Mouse (Mus musculus) naive thymus-derived CD4-positive, alpha-beta T cell, adult 2 months (primary cell): ENCODE results near the gene Nop9.

Experiments used
- DNase-seq: peaks from one replicate; pipeline ENCODE4 v3.0.0-alpha.2; 2011; ENCODE audit warnings: low read depth

Gene Nop9

DNA sequence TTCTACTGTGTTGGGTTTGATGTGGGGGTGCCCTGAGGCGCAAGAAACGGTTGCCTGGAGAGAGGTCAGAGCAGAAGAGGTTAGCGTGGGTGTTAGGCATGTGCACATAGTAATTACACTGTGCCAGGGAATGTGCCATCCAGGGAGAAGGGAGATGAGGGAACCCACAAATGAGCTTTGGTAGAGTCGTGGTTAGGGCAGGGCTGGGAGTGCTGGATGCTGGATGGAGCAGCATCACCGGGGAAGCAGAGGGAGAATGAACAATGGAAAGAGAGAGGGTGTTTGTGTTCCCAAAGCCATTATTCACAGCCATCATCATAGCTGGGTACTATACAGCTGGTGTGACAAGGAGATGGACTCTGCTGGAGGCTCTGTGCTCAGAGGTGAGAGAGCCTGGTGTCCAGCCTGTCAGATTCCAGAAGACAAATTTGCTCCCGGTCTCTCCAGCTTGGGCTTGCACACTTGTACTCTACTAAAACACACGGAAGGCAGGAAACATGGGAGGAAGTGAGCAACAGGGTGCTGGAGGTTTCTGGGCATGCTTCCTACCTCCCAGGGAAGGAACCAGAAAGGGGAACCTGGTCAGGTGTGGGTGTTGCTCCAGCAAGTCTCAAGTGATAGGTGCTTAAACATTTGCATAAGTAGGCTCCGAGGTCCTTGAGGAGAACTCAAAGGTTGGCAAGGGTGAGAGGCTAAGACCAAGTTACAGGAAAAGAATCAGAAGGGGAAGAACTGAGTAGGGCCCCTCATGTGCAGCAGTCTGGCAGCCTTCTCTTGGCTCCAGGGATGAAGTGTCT is 17.4 kb upstream of the Nop9 start:
- no peak for DNase-seq

GRCm38 (mm10) chr14:55730116-55730515 is 15.4 kb upstream of the Nop9 start:
- no peak for DNase-seq

- DNase-seq = no peak
These were observed 14.9 kb upstream of the Nop9 start for GRCm38 (mm10) chr14:55730531-55731032.

DNA sequence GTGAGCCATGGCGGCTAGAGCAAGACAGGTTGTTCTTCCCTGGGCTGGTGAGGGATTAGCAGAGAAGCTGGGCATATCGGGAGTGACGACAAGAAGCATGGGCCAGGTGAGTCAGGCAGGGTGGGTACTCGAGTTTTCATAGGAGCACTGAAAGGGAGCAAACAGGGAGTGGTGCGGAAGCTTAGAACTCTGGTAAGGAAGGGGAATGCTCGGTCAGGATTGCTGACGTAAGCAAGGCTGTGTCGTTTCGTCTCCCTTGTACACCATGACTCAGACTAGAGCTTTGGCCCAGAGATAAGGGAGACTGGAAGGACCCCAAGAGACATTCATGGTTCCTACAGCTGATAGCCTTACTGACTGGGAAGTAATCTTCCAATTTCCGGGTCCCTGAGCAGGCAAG is 11.6 kb upstream of the Nop9 start:
- no peak for DNase-seq

DNA sequence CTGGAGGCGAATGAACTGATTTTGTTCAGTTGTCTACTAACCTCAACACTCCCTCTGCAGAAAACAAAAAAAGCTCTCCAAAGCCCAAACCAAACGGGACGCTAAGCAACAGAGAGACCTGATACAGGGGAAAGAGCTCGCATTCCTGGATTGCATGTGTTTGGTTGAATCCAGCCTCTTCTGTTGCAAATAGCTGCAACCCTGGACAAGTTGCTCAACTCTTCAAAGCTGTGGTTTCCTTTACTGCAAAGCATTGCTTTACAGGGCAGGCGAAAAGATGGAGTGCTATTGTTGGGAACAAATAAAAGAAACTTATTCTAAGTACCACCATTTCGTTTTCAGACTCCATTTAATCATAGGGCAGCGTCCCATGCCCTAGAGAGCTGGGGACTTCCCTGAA is 10.6 kb upstream of the Nop9 start:
- no peak for DNase-seq

DNA sequence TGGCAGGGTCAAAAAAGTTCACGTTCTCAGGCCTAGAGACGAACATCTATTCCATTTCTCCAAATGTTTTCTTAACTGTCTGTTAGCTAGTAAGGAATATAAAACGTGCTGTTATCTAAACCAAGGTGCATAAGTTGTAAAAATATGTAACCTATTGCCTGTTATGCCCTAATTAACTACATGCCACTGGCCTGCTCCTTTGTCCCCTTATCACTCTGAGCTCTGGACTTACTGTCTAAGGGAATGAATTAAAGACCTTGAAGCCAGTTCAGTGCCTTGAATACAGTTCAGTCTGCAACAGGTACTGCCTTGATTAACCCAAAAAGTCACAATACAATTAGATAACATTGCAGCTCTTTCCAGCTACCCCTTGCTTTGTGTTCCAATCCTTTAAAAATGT is 10.2 kb upstream of the Nop9 start:
- no peak for DNase-seq

- DNase-seq = no peak
These were observed 9.7 kb upstream of the Nop9 start for GRCm38 (mm10) chr14:55735758-55736157.

DNA sequence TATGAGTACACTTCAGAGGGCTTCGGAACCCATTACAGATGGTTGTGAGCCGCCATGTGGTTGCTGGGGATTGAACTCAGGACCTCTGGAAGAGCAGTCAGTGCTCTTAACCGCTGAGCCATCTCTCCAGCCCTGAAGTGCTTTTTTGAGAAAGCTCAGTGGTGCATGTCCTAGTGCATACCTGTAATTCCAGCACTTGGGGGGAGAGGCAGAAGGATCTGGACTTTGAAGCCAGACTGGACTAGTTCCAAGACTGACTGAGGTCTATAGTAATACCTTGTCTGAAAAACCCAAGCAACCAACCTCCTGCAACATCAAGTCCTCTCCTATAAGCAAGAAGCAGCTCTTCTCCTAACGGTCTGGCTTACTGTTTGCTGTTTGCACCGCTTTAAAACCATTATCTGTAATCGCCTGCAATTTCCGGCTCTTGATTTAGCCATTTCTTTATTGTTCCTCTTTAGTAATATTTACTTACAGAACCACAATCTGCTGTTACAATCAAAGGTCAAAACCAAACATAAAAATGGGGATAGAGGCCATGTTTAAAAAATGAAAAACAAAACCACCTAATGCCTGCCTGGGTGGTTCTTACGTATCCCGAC is 8.3 kb upstream of the Nop9 start:
- no peak for DNase-seq

- DNase-seq = peak; percentile 95
These were observed 1.8 kb upstream of the Nop9 start for GRCm38 (mm10) chr14:55743711-55744110.

DNA sequence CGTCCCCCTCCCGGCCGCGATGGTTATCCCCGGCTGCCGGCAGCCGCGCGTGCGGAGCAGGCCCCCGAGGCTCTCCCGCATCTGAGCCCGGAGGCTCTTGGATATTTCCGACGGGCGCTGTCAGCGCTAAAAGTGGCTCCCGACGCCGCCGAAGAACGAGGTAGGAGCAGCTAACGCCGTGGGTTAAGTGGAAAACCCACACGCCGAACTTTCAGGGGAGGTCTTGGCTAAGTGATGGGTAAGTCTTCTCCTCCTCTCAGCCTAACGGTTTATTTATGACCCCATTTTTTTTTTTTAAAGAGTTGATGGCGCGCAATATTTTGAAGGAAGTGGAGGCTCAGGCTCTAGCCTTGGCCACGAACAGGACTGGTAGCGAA is 356 bp downstream of the Nop9 start:
- DNase-seq = no peak

- DNase-seq = no peak
These were observed 1.8 kb downstream of the Nop9 start for GRCm38 (mm10) chr14:55747051-55747847.

DNA sequence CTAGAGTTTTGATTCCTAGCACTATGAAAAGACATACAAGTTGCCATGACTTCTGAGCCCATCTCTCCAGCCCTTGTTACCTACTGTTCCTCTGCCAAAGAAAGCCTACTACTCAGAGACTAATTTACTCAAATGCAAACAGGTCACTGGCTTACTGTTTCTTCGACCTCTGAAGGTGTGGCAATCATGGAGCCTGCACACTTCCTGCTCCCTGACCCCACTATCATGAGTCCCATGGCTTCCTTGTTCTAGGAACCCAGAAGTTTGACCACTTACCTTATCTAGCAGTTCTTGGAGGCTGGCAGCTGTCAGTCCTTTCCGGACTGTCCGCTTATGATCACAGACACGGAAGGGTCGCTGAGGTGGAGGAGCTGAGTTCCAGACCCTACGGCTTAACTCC is 12.1 kb downstream of the Nop9 start:
- no peak for DNase-seq

DNA sequence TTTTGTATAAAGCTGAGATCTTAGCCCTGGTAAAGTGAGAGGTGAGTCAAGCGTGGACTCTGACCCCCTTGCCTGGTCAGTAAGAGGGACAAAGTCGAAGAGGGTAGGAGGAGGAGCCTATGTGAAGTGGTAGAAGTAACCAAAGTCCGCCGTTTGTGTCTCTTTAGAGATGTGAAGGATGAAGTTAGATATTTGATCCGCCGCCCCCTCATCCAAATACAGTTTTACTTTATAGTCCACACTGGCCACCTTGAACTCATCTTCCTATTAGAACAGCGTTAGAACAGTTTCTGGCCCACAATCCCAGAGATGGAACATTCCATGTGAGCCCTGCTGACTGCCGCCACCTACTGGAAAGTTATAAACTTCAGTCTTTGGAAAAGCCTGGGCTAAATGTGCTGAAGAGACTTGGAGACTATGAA is 12.9 kb downstream of the Nop9 start, which contains the start of gene Cideb:
Cideb (minus strand) TSS at position 96 of the 422 bp plus-strand sequence.
- peak; percentile 59 for DNase-seq

DNA sequence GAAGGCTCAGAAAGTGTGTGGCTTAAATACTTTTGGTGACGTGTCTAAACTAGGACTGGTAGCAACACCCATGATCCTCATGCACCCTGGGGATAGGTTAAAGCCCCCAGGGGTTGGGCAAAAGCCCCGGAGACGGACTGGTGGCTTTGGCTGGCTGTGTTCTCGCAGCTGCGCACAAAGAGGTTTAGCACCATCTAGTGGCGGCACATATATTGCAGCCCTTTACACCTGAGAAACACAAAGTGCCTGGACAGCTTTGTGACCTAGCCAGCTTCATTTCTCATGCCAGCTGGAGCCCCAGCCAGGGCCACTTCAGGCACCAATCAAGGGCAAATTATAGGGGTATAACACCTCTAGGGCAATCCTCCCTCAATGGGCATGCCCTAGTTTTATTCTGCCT is 14.7 kb downstream of the Nop9 start:
- DNase-seq = peak; percentile 86

GRCm38 (mm10) chr14:55761163-55761562 is 15.7 kb downstream of the Nop9 start, which contains the start of gene Ltb4r2:
Ltb4r2 (plus strand) TSS chr14:55761428.
- no peak for DNase-seq

DNA sequence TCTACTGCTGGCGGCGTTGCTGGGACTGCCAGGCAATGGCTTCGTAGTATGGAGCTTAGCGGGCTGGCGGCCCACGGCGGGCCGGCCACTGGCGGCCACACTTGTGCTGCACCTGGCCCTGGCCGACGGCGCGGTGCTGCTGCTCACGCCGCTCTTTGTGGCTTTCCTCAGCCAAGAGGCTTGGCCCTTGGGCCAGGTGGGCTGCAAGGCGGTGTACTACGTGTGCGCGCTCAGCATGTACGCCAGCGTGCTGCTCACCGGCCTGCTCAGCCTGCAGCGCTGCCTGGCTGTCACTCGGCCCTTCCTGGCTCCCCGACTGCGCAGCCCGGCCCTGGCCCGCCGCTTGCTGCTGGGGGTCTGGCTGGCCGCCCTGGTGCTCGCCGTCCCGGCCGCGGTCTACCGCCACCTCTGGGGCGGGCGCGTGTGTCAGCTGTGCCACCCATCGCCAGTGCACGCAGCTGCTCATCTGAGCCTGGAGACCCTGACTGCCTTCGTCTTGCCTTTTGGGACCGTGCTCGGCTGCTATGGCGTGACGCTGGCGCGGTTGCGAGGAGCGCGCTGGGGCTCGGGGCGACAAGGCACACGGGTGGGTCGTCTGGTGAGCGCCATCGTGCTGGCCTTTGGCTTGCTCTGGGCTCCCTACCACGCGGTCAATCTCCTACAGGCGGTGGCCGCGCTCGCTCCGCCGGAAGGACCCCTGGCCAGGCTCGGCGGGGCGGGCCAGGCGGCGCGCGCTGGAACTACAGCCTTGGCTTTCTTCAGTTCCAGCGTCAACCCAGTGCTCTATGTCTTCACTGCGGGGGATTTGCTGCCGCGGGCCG is 16.7 kb downstream of the Nop9 start:
- DNase-seq = no peak

- no peak for DNase-seq
These were observed 17.7 kb downstream of the Nop9 start for GRCm38 (mm10) chr14:55763166-55763565.

GRCm38 (mm10) chr14:55765696-55766095 is 20.2 kb downstream of the Nop9 start, which contains the start of gene Ltb4r1:
Ltb4r1 (plus strand) TSS chr14:55765962.
- DNase-seq = no peak

DNA sequence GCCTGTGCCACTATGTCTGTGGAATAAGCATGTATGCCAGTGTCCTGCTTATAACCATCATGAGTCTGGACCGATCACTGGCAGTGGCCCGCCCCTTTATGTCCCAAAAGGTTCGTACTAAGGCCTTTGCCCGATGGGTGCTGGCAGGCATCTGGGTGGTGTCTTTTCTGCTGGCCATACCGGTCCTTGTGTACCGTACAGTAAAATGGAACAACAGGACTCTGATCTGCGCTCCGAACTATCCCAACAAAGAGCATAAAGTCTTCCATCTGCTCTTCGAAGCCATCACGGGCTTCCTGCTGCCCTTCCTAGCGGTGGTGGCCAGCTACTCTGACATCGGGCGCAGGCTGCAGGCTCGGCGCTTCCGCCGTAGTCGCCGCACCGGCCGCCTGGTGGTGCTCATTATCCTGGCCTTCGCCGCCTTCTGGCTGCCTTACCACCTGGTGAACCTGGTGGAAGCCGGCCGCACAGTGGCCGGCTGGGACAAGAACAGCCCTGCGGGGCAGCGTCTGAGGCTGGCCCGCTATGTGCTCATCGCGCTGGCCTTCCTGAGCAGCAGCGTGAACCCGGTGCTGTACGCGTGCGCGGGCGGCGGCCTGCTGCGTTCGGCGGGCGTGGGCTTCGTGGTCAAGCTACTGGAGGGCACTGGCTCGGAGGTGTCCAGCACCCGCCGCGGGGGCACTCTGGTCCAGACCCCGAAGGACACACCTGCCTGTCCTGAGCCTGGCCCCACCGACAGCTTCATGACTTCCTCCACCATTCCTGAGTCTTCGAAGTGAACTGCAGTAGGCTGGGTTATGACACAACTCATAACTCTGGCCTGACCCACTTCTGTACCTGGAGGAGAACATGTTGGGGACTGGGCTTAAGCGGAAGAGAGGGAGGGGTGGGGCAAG is 22.3 kb downstream of the Nop9 start:
- DNase-seq = no peak

DNA sequence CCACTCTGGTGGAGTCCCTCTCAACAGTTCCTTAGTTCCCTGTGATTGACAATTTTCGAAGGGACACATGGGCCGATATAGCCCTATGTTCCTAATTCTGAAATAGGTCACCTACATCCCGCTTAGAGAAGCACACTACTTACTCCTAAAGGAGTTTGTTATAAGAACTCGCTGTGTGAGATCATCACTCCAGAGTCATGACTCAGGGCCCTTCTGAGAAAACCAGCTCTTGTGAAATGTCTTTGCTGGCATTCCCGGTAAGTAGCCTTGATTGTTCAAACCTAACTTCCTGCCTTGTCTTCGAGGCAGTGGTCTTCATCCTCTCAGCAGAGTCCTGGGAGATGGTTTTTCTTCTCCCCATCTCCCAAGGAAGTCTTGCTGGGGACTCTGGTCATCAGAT is 23.1 kb downstream of the Nop9 start:
- DNase-seq = no peak
